Mouse (Mus musculus) retina, embryonic 14.5 days (tissue): Measurements from ENCODE around the gene Olfr92.

Experiments used
- DNase-seq: peaks from one replicate; pipeline ENCODE4 v3.0.0-alpha.2; 2015; ENCODE audit warnings: low spot score

Gene Olfr92

GRCm38 (mm10) chr17:37062101-37062641 is 57.7 kb downstream of the Olfr92 start:
- DNase-seq: no peak

GRCm38 (mm10) chr17:37061435-37061834 is 58.5 kb downstream of the Olfr92 start:
- DNase-seq: no peak
